Mouse (Mus musculus) adrenal gland, adult 2 months (tissue): ENCODE data around the gene Cacng2. TPM values are rescaled to one million over a fixed set of nuclear protein-coding genes. Genes with fewer than 3 reads are reported as not detected.

Experiments
- DNase-seq: peaks from one replicate; pipeline ENCODE4 v3.0.0; 2021
- polyA plus RNA-seq: library from polyadenylated mRNA; depleted of rRNA; stranded (reverse); fragments of >200 nt; gene quantifications from 2 replicates; pipeline ENCODE4 v1.2.3, GENCODE M21; 2012; rRNA removed
- total RNA-seq, 2 experiments: library from RNA; stranded (reverse); gene quantifications; 2 replicates each; pipeline ENCODE4 v1.2.3; 2021

Gene Cacng2
- total and polyA plus RNA-seq, 3 experiments, result 0.19 to 0.45 (median 0.32) TPM

DNA sequence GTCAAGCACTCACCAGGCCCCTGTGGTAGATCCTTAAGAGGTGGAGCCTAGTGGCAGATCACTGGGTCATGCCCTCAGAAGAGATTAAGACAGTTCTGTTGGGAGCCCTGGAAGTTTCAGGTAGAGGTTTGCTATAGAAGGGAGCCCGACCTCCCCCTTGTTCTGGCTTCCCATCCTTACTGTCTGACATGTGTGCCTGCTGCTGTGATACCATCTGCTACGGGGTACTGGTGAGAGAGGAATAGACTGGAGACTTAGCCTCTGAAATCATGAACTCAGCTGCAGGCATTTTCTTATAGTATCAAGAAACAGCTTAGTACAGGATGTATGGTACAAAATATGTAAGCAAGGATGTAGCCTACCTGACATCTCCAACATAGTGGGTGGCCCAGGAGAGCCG is 166.9 kb downstream of the Cacng2 start:
- no peak for DNase-seq

DNA sequence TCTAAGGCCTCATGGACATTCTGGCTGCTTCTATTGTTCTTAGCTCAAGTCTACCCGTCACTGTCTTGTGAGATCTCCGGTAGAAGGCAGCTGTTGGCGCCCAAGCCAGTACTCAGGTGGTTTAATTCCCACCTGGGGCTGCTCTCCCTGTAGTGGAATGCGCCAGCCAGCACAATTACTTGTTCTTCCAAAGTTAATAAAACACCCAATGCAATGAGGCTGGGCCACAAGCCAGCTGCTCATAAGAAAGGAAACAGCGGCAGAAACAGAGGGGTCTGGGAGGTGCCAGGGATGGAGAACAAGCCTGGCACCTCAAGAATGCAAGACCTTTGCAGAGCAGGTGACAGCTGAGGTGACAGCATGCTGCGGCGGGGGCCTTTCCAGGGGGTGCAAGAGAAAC is 170.8 kb downstream of the Cacng2 start:
- DNase-seq, result no peak

DNA sequence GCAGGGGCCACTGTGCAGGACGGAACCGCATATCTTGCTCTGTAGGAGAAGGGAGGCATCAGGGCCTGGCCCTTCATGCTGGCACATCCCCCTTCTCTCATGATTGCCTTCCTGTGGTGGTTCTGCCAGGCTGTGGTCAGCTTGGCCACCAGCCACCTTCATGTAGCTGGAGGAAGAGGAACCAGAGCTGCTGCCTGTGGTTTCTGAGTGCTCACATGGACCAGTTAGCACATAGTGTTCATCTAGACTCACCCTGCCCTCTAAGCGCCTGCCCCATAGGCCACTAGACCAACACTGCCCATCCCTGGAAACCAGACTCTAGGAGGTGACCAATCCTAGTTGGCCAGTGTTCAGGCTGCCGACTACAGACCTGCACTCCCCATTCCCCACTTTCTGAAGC is 174.1 kb downstream of the Cacng2 start:
- DNase-seq, result peak; percentile 32

Other genes starting within 250 kb of the Cacng2 start
- 100 to 1,000 TPM; 538 to 652 TPM for gene Txn2, start 191.0 kb downstream of the Cacng2 start, total RNA-seq
- gene Txn2, start 191.0 kb downstream of the Cacng2 start, polyA plus RNA-seq, result 1,033 and 1,131 TPM in 2 replicates
- 1 to 10 TPM; 2.4 to 2.9 TPM for gene Foxred2, start 163.3 kb downstream of the Cacng2 start, total RNA-seq
- 3.5 and 4.5 TPM in 2 replicates for gene Foxred2, start 163.3 kb downstream of the Cacng2 start, polyA plus RNA-seq
- gene Eif3d, start 149.2 kb downstream of the Cacng2 start, total RNA-seq, result 100 to 1,000 TPM; 149 to 195 TPM
- gene Eif3d, start 149.2 kb downstream of the Cacng2 start, polyA plus RNA-seq, result 190 and 196 TPM in 2 replicates
- 10 to 100 TPM; 10.4 to 16.4 TPM for gene Ift27, start 54.1 kb upstream of the Cacng2 start, total RNA-seq
- gene Ift27, start 54.1 kb upstream of the Cacng2 start, polyA plus RNA-seq, result 50.0 and 65.5 TPM in 2 replicates
- not detected for gene Pvalb, start 86.4 kb upstream of the Cacng2 start, total RNA-seq
- gene Pvalb, start 86.4 kb upstream of the Cacng2 start, polyA plus RNA-seq, result not detected in 2 replicates
- gene Ncf4, start 124.8 kb upstream of the Cacng2 start, total RNA-seq, result 1 to 10 TPM; 2.9 to 4.5 TPM
- gene Ncf4, start 124.8 kb upstream of the Cacng2 start, polyA plus RNA-seq, result 2.0 and 2.9 TPM in 2 replicates
- gene Csf2rb2, start 185.7 kb upstream of the Cacng2 start, total RNA-seq, result 1 to 10 TPM; 1.1 to 1.2 TPM
- gene Csf2rb2, start 185.7 kb upstream of the Cacng2 start, polyA plus RNA-seq, result 1.2 and 2.2 TPM in 2 replicates
- 10 to 100 TPM in 1 of 2 experiments, 1 to 10 TPM in 1; 4.6 to 13.8 TPM for gene Csf2rb, start 205.7 kb upstream of the Cacng2 start, total RNA-seq
- 8.9 and 9.3 TPM in 2 replicates for gene Csf2rb, start 205.7 kb upstream of the Cacng2 start, polyA plus RNA-seq